Mouse (Mus musculus): ENCODE data around the gene Myo1h. TPM values are rescaled to one million over a fixed set of nuclear protein-coding genes. Genes with fewer than 3 reads are reported as not detected.

Myo1h gene
- total RNA-seq (2015; ENCODE audit: low replicate concordance): not detected in 2 replicates
- 0.84 TPM in 1 of 2 replicates, not detected in the other for total RNA-seq (2017; ENCODE audit: low replicate concordance)

DNA sequence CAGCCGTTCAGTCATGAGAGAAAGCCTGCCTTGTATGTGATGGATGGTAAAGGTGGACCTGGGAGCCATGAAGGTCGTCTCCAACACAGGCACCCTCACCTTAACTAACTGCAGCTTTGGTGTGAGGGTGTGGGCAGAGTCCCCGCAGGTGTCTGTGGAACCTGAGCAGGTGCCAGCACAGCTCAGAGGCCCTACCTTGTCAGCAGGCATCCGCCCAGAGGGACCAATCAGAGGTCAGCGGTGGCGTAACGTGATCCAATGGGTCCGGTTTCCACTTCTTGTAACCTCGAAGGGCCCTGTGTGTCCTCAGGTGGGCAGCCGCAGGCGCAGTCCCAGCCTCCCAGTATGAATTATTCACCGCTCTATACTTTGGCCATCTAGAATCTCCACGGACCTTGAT is at the start of gene Myo1h:
Myo1h (plus strand) TSS at position 293 of the 400 bp plus-strand sequence.
- ATAC-seq (replicated peaks; ENCODE audit: low FRiP score, poor library complexity, severe bottlenecking): no peak

- no peak for ATAC-seq (replicated peaks; ENCODE audit: low FRiP score, poor library complexity, severe bottlenecking)
Observed at GRCm38 (mm10) chr5:114239737-114240136, 49.2 kb upstream of the Myo1h start.

- no peak for ATAC-seq (replicated peaks; ENCODE audit: low FRiP score, poor library complexity, severe bottlenecking)
Observed at GRCm38 (mm10) chr5:114246465-114246864, 42.5 kb upstream of the Myo1h start.

GRCm38 (mm10) chr5:114248174-114248589 is 40.8 kb upstream of the Myo1h start:
- no peak for ATAC-seq (replicated peaks; ENCODE audit: low FRiP score, poor library complexity, severe bottlenecking)

- no peak for ATAC-seq (replicated peaks; ENCODE audit: low FRiP score, poor library complexity, severe bottlenecking)
Observed at GRCm38 (mm10) chr5:114259495-114259894, 29.5 kb upstream of the Myo1h start.

- no peak for ATAC-seq (replicated peaks; ENCODE audit: low FRiP score, poor library complexity, severe bottlenecking)
Observed at GRCm38 (mm10) chr5:114261494-114261893, 27.5 kb upstream of the Myo1h start.

DNA sequence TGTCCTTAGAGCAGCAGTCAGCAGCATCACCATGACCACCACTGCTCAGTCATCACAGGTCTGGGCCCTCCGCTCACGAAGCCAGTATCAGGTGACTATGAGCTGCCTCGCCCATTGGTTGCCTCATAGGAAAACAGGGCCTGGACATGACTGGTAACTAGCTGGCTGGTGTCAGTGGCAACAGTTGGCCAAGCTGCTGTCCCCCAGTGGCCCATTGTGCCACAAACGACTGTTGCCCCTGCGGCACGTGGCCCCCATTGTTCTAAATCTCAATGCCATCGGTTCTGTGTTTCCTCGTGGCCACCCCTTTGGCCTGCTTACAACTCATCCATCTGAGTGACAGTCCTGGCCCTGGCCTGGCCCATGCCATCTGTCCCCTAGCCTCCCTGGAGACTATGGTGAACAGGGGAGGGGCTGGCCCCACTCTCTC is 24.9 kb upstream of the Myo1h start:
- no peak for ATAC-seq (replicated peaks; ENCODE audit: low FRiP score, poor library complexity, severe bottlenecking)

DNA sequence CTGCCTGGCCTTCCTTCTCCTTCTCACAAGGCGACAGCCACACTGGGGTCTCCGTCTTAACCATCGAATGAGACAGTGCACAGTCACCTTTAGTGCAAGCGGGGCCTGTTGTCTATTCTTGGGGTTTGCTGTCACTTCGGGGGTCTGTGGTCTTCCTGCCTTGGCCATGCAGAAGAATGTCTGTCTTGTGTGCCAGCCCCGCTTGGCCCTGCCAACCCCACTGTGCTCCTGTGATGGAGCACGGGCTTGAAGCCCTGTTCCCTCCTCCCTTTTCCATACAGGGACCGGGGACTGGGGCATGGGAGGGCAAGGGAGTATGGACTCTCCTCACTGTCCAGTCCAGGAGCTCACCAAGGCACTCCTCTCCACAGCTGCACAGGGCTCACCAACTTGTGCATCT is 24.2 kb upstream of the Myo1h start:
- no peak for ATAC-seq (replicated peaks; ENCODE audit: low FRiP score, poor library complexity, severe bottlenecking)

GRCm38 (mm10) chr5:114268646-114269045 is 20.3 kb upstream of the Myo1h start:
- no peak for ATAC-seq (replicated peaks; ENCODE audit: low FRiP score, poor library complexity, severe bottlenecking)

- ATAC-seq (replicated peaks; ENCODE audit: low FRiP score, poor library complexity, severe bottlenecking): no peak
Observed at GRCm38 (mm10) chr5:114269499-114269898, 19.5 kb upstream of the Myo1h start.

DNA sequence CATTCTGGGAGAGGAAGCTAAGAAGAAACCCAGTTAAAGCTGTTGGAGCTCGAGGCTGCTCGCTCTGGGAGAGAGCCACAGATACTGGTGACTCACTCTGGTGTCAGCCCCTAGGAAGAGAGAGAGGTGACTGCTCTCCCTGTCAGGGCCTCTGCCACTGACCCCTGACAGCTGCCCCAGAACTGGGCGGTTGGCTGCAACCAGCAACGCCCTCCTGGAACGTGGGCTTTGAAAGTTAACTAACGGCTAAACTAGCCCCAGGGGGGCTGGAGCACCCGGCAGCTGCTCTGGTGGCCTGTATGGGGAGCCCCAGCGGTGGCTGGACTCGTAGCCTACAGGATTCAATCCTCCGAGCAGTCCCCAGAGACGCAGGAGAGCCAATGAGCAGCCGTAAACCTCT is 19.0 kb upstream of the Myo1h start:
- ATAC-seq (replicated peaks; ENCODE audit: low FRiP score, poor library complexity, severe bottlenecking): no peak

DNA sequence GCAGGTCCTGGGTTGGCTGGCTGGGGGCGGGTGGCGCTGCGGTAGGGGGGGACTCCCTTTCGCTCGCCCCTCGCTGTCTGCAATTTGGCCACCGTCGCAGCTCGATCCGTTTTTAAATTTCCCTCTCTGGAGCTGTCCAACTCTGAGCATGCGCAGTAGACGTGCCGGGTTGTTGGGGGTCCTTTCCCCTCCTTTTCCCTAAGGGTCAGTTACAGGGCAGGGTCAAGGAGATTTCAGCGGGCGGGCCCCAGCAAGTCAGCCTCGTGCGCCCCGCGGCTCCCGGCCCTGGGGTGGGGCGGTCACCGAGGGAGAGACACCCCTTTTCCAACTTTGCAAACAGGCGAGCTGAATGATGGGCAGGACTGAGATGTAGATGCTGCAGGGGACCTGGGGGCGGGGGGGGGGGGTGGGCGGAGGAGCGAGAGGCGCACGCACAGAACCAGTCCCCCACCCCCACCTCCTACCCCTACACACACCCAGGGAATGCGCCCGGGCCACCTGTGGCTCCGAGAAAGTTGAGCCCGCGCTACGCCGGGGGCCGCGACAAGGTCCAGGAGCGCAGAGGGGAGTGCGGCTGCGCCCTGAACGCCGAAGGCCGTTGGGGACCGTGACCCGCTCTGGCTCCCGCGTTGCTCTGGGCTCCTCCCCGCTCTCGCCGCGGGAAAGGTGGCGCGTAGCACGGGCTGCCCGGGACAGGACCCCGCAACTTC is 15.1 kb upstream of the Myo1h start, which contains the start of gene Foxn4:
Foxn4 (minus strand) TSS at position 115 of the 710 bp plus-strand sequence.
- ATAC-seq (replicated peaks; ENCODE audit: low FRiP score, poor library complexity, severe bottlenecking): no peak

DNA sequence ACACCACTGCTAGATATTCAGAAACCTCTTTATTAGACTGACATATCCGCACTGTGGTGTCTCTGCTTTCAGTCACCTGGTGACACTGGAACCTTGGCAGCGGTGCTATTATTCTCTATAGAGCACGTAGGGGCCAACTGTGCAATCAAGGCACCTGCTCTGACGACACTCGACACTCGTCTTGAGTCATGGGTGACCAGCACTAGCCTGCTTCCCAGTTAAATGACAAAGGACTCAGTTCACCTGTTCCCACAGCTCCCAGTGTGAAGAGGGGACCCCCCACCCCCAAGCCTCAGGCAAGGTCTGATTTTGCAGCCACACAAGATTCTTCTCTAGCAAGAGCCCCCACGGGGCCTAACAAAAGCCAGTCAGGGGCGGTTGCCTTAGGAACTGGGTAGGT is 13.6 kb upstream of the Myo1h start:
- ATAC-seq (replicated peaks; ENCODE audit: low FRiP score, poor library complexity, severe bottlenecking): no peak

GRCm38 (mm10) chr5:114275991-114276390 is 13.0 kb upstream of the Myo1h start:
- ATAC-seq (replicated peaks; ENCODE audit: low FRiP score, poor library complexity, severe bottlenecking): no peak

- ATAC-seq (replicated peaks; ENCODE audit: low FRiP score, poor library complexity, severe bottlenecking): no peak
Observed at GRCm38 (mm10) chr5:114279382-114280143, 9.4 kb upstream of the Myo1h start.

DNA sequence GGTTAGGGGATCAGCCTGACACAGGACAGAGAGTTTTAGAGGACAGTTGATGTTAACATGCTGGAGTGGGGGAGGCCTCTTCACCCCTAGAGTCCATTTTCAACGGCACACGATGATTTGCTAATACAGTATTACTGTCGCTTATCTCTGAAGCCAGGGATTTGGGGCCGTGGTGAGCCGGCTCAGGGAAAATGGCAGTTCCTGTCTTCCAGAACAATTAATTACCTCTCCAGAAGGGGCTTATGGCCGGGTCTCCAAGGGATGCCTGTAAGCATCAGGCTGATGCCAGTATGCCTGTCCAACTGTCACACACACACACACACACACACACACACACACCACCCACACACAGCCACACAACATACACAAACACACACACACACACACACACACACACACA is 6.6 kb upstream of the Myo1h start:
- ATAC-seq (replicated peaks; ENCODE audit: low FRiP score, poor library complexity, severe bottlenecking): no peak

- no peak for ATAC-seq (replicated peaks; ENCODE audit: low FRiP score, poor library complexity, severe bottlenecking)
Observed at GRCm38 (mm10) chr5:114284604-114285397, 4.2 kb upstream of the Myo1h start.

DNA sequence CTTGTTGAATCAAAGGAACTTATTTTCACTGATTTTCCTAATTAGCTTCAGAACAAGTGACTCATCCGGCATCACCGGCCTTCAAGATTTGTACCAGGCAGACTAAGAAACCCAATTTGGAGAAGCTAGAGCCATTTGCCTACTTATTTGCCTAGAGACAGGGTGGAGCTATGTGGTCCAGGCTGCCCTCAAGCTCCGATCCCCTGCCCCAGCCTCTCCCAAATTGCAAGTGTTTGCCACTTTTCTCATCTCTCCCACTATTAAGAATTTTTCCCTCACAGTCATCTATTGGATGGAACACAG is 3.6 kb upstream of the Myo1h start:
- no peak for ATAC-seq (replicated peaks; ENCODE audit: low FRiP score, poor library complexity, severe bottlenecking)

- ATAC-seq (replicated peaks; ENCODE audit: low FRiP score, poor library complexity, severe bottlenecking): no peak
Observed at GRCm38 (mm10) chr5:114286102-114286501, 2.9 kb upstream of the Myo1h start.

DNA sequence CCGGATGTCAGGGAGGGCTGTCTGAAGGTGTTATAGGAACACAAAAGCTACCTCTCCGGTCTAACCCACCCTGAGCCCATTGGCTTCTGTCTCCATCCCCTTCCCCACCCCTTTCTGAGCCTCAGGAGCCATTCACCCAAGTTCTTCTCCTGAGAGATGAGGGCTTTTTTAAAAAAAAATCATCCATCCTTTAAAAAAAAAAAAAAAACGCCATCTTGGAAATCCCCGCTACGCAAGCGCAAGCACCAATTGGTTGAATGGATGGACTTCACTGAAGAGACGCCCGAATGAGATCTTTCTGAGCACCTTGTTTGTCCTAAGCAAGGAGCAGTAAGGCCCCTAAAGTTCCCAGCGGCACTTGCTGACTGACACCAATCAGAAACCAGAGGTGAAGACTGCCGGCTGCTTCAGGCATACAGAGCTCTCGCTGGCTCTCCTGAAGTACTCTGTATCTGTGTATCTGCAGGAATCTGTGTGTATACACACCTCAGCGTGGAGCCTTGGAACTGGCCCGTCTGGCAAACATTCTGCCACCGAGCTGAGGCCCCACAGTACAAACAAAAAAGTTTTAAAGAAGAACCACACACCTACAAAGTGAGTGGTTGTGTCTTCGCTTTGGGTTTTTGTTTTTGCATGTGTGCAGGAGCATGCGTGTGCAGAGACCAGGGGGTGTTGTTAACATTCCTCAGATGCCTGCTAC is 1.9 kb upstream of the Myo1h start:
- no peak for ATAC-seq (replicated peaks; ENCODE audit: low FRiP score, poor library complexity, severe bottlenecking)

Measured in erythroblast, adult 5-6 weeks (primary cell).